Mouse (Mus musculus) common myeloid progenitor, adult 5-6 weeks (primary cell): ENCODE data around the gene Gm3636. TPM values are rescaled to one million over a fixed set of nuclear protein-coding genes. Genes with fewer than 3 reads are reported as not detected.
"Not testable (repeated sequence)": the region's sequence is repeated elsewhere in the genome, so short reads cannot be mapped to it uniquely, and the experiment has no call there.

Experiments used
- ATAC-seq: replicated peaks from 2 replicates; pipeline ENCODE4 v1.8.0; 2016; ENCODE audit warnings: low read depth, mild to moderate bottlenecking, moderate TSS enrichment, inconsistent platforms; ENCODE audit not compliant: poor library complexity, severe bottlenecking
- total RNA-seq: library from RNA; stranded (forward); fragments of 200-1000, 187-1606 nt; gene quantifications from 2 replicates; pipeline ENCODE4 v1.2.3, GENCODE M21; 2017

Gm3636 gene
- 0.27 and 1.2 TPM in 2 replicates for total RNA-seq

DNA sequence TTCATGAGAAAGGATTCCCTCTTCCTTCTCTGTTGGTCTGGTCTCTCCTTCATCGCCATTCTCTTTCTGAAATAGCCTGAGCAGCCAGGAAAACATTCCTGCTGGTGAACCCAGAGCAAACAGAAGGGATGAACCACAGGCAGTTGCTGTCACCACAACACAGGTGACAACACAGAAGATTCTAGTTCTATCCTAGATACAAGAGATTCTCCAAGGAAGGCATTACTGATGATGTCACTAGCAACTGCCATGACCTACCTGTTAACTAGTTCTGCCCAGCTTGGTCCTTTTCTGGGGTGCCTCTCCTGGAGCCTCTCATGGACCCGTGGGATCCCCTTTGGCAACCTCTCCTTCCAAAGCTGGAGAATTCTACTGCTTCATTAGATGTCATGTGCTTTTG is at the start of gene Gm3636:
Gene Gm3636 (minus strand): TSS at position 101 of the 400 bp plus-strand sequence.
- ATAC-seq = not testable (repeated sequence)

DNA sequence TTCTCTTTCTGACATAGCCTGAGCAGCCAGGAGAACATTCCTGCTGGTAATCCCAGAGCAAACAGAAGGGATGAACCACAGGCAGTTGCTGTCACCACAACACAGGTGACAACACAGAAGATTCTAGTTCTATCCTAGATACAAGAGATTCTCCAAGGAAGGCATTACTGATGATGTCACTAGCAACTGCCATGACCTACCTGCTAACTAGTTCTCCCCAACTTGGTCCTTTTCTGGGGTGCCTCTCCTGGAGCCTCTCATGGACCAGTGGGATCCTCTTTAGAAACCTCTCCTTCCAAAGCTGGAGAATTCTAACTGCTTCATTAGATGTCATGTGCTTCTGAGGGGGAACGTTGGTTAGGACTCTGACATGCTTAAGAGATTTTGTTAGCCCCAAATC is 32.2 kb upstream of the Gm3636 start, which contains the start of gene Gm8362:
Gene Gm8362 (minus strand): TSS at position 101 of the 400 bp plus-strand sequence.
- ATAC-seq = not testable (repeated sequence)

DNA sequence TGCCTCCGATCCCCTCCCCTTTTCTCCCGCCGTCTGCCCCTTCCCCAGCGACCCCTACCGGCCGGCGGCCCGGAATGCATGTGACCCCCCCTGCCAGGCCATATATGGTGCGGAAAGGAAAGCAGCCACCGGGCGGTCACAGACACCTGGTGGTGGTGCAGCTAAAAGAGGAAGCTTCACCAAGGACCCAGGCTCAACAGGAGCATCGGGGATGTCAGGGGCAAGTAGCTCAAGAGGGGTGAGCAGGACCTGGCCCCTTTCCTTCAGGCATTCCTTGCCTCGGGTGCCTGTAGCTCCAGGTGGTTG is 15.1 kb upstream of the Gm3636 start:
- ATAC-seq = peak; percentile 50; the same call in 1 of the 2 replicates

DNA sequence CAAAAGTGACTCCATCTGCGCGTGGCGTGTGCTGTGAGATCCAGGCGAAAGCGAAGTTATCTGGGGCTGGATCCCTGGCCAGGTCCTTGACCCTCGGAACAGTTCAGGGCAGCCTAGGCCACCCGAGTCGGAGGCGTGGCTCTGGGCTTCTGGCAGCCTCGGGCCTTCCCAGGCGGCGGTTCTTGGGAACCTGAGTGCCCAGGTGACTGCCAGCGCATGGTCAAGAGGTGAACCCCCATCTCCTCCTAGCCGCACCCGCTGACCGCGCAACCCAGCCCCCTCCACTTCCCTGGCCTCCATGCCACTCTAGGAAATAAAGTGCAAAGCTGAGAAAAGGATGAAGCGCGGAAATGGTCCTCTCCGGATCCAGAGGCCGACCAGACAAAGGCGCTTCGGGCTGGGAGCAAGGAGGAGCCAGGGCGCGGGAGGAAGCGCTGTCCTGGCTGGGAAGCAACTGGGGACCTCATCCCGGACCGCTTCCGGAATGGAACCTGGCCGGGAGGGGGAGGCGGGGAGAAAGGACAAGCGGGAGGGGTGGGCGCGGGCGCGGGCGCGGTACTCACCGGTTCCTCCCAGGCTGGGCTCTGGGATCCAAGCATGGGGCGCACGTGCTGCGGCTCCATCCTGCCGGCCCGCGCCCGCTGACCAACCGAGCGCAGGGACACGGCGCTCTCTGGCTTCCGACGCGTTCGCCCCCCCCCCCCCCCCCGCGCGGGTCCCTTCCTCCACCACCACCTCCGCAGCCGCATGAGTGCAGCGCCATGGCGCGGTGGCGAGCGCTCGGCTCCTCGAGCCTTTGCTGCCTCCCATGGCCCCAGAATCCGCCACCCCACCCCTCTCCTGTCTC is 14.5 kb upstream of the Gm3636 start:
- ATAC-seq = not testable (repeated sequence)

DNA sequence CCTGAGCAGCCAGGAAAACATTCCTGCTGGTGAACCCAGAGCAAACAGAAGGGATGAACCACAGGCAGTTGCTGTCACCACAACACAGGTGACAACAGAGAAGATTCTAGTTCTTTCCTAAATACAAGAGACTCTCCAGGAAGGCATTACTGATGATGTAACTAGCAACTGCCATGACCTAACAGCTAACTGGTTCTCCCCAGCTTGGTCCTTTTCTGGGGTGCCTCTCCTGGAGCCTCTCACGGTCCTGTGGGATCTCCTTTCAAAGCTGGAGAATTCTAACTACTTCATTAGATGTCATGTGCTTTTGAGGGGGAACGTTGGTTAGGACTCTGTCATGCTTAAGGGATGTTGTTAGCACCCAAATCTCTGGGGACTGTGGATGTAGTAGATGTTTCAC is 22.0 kb downstream of the Gm3636 start, which contains the start of gene Gm8050:
Gene Gm8050 (minus strand): TSS at position 101 of the 400 bp plus-strand sequence.
- not testable (repeated sequence) for ATAC-seq

Other genes starting within 250 kb of the Gm3636 start
- not detected in 2 replicates for gene Gm8356, start 205.0 kb downstream of the Gm3636 start, total RNA-seq
- gene Gm3629, start 151.7 kb downstream of the Gm3636 start, total RNA-seq = not detected in 2 replicates
- not detected in 2 replicates for gene Gm3460, start 119.9 kb downstream of the Gm3636 start, total RNA-seq
- not detected in 2 replicates for gene Gm10251, start 58.2 kb downstream of the Gm3636 start, total RNA-seq
- not detected in 2 replicates for gene Gm8050, start 22.1 kb downstream of the Gm3636 start, total RNA-seq
- gene Gm8362, start 32.1 kb upstream of the Gm3636 start, total RNA-seq = not detected in 2 replicates
- gene Gm3642, start 98.0 kb upstream of the Gm3636 start, total RNA-seq = not detected in 2 replicates
- not detected in 2 replicates for gene Gm3667, start 147.6 kb upstream of the Gm3636 start, total RNA-seq
- not detected in 2 replicates for gene Gm6356, start 231.5 kb upstream of the Gm3636 start, total RNA-seq